Mouse (Mus musculus) lung, postnatal 0 days (tissue): ENCODE data around the gene Lmna. TPM values are rescaled to one million over a fixed set of nuclear protein-coding genes. Genes with fewer than 3 reads are reported as not detected.
A peak's percentile ranks its signal among the peaks of the same experiment; 100 is the strongest.

ENCODE experiments used
- ATAC-seq: fragments of 200-750 bp; cut with Nextera tagmentation; 2 replicates; pipeline ENCODE4 v1.8.0; 2017; ENCODE audit warnings: moderate library complexity
- DNase-seq: peaks from one replicate; pipeline ENCODE4 v3.0.0-alpha.2; 2016; ENCODE audit warnings: low spot score
- H3K27ac ChIP-seq: fragments of 300-500 bp; sonication (generic); 2 replicates; pipeline ENCODE4 v1.5.1; 2014; ENCODE audit warnings: antibody characterized with exemption, mild to moderate bottlenecking, low read length, mixed read lengths
- H3K27me3 ChIP-seq: fragments of 300-500 bp; sonication (generic); replicated peaks from 2 replicates; pipeline ENCODE4 v1.6.1; 2014; ENCODE audit warnings: low read length, mixed read lengths; ENCODE audit not compliant: insufficient read depth
- H3K36me3 ChIP-seq: fragments of 300-500 bp; sonication (generic); 2 replicates; pipeline ENCODE4 v1.6.1; 2014; ENCODE audit warnings: low read length, mixed read lengths; ENCODE audit not compliant: insufficient read depth
- H3K4me1 ChIP-seq: fragments of 300-500 bp; sonication (generic); 2 replicates; pipeline ENCODE4 v1.6.1; 2014; ENCODE audit warnings: antibody characterized with exemption, low read depth, low read length, mixed read lengths; ENCODE audit not compliant: insufficient read depth
- H3K4me2 ChIP-seq: fragments of 300-500 bp; sonication (generic); replicated peaks from 2 replicates; pipeline ENCODE4 v1.6.1; 2014; ENCODE audit warnings: low read depth, mild to moderate bottlenecking, low read length, moderate library complexity, mixed read lengths
- H3K4me3 ChIP-seq: fragments of 300-500 bp; sonication (generic); 2 replicates; pipeline ENCODE4 v1.5.1; 2014; ENCODE audit warnings: low read depth, low read length
- H3K9ac ChIP-seq: fragments of 300-500 bp; sonication (generic); replicated peaks from 2 replicates; pipeline ENCODE4 v1.6.1; 2014; ENCODE audit warnings: low read depth, mild to moderate bottlenecking
- H3K9me3 ChIP-seq: fragments of 300-500 bp; sonication (generic); 2 replicates; pipeline ENCODE4 v1.6.1; 2016; ENCODE audit warnings: low read length, mixed read lengths
- CTCF ChIP-seq: IDR thresholded peaks from 2 replicates; pipeline ENCODE4 v1.5.1; 2016; ENCODE audit warnings: antibody characterized with exemption, mild to moderate bottlenecking
- EP300 ChIP-seq: IDR thresholded peaks from 2 replicates; pipeline ENCODE4 v1.6.1; 2016; ENCODE audit warnings: antibody characterized with exemption, mild to moderate bottlenecking, control low read depth
- WGBS: fragments of 180-500 bp; shearing (Covaris S2); extraction: QIAGEN DNeasy Blood & Tissue Kit; methylation state at CpG from one replicate; pipeline ENCODE4 v1.1.7; 2014; 5-methylcytosine and 5-hydroxymethylcytosine counted together
- polyA plus RNA-seq: library from polyadenylated mRNA; unstranded; fragments of >200 nt; fragmentation: Nextera tagmentation; extraction: Ambion mirVana; gene quantifications from 2 replicates; pipeline ENCODE4 v1.2.1, GENCODE M21; 2015

Lmna gene
- polyA plus RNA-seq, 1 experiment from 2014 or later = 216 TPM

GRCm38 (mm10) chr3:88540085-88540484 lies 30.3 kb upstream of the Lmna start:
- Histone ChIP-seq H3K9ac (no peak overlapping the region), H3K27me3 (no peaks in the 10 kb centered on the region), H3K36me3 (no peaks in the 10 kb centered on the region), H3K27ac (no peak overlapping the region), H3K4me3 (no peak overlapping the region), H3K4me2 (no peak overlapping the region), H3K4me1 (peaks cover 12% of the 10 kb centered on the region; the same call in 1 of the 2 replicates), H3K9me3 (no peaks in the 10 kb centered on the region)
- no peak for TF ChIP-seq EP300
- no peak for TF ChIP-seq CTCF
- WGBS = 58% methylated on average over 5 of the region's 5 CpGs
- peak; percentile 3 for DNase-seq
- ATAC-seq = no peak

- Histone ChIP-seq H3K27ac (no peak overlapping the region), H3K9ac (no peak overlapping the region)
Observed at GRCm38 (mm10) chr3:88539397-88539796, 29.6 kb upstream of the Lmna start.

DNA sequence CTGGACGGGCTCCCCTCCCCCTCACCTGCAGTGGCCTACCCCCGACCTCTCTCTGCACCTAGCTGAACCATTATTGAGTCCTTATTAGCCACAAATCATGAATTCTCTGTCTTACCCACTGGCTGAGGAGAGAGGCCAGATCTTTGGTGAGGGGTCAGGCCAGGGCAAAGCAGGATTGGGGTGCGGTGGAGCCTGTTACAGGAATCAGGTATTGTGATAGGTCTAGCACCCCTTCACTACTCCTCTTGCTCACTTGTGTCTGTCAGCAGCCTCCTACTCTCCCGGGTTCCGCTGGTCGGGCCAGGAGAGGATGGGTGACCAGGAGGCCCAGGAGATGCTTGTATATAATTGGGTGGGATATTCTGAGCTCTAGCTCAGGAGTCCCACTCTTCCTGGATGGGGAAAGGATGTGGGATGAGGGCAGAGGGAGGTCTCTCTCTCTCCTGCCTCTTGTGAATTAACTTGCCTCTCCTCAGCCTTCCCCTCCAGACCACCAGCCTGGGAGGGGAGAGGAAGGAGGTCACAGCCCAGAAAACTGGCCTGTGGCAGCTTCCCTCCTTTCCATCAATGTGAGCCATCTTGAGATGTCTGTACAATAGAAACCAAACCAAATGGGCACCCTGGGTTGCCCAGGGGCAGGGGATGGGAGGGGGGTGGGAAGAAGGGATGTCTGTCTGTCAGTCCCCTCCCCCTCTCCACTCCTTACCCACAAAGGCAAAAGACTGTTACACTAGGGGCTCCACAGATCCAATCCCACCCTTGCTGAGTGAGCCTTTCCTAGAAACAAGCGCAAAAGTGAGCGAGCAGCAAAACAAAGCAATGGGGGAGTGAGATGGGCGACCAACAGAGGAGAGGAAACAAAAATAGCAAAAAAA lies 28.8 kb upstream of the Lmna start:
- DNase-seq (no peak), ATAC-seq (no peak)
- no peak for TF ChIP-seq EP300
- no peak for TF ChIP-seq CTCF
- H3K9me3 ChIP-seq = no peaks in the 10 kb centered on the region
- H3K4me1 ChIP-seq = peaks cover 15% of the 10 kb centered on the region; the same call in 1 of the 2 replicates
- no peaks in the 10 kb centered on the region for H3K36me3 ChIP-seq
- H3K4me3 ChIP-seq = no peak overlapping the region
- H3K27ac ChIP-seq = no peak overlapping the region
- H3K9ac ChIP-seq = no peak overlapping the region
- WGBS = 68% methylated on average over 9 of the region's 9 CpGs
- no peak overlapping the region for H3K4me2 ChIP-seq
- no peaks in the 10 kb centered on the region for H3K27me3 ChIP-seq

More at GRCm38 (mm10) chr3:88539397-88539796, 29.6 kb upstream of the Lmna start:
- Histone ChIP-seq H3K36me3 (no peaks in the 10 kb centered on the region), H3K4me3 (no peak overlapping the region), H3K4me2 (no peak overlapping the region), H3K9me3 (no peaks in the 10 kb centered on the region), H3K4me1 (peaks cover 12% of the 10 kb centered on the region; the same call in 1 of the 2 replicates), H3K27me3 (no peaks in the 10 kb centered on the region)
- WGBS = 33% methylated on average over 3 of the region's 3 CpGs
- ATAC-seq (no peak), DNase-seq (peak; percentile 4)
- no peak for TF ChIP-seq EP300
- TF ChIP-seq CTCF = no peak

GRCm38 (mm10) chr3:88537146-88537545 lies 27.4 kb upstream of the Lmna start:
- Histone ChIP-seq H3K4me3 (peak overlapping the region; percentile 52), H3K27me3 (no peaks in the 10 kb centered on the region), H3K36me3 (no peaks in the 10 kb centered on the region), H3K9ac (peak overlapping the region; percentile 29; the same call in 1 of the 2 replicates), H3K4me1 (peaks cover 15% of the 10 kb centered on the region; the same call in 1 of the 2 replicates), H3K27ac (peak overlapping the region; percentile 61; the same call in 1 of the 2 replicates), H3K4me2 (peak overlapping the region; percentile 79), H3K9me3 (no peaks in the 10 kb centered on the region)
- no peak for TF ChIP-seq CTCF
- no peak for TF ChIP-seq EP300
- WGBS = 58% methylated on average over 6 of the region's 6 CpGs
- DNase-seq (no peak), ATAC-seq (peak; percentile 16)

GRCm38 (mm10) chr3:88536103-88536930 lies 26.6 kb upstream of the Lmna start:
- Histone ChIP-seq H3K9ac (peak overlapping the region; percentile 29), H3K27ac (peak overlapping the region; percentile 61), H3K36me3 (no peaks in the 10 kb centered on the region), H3K4me2 (peak overlapping the region; percentile 79), H3K4me3 (peak overlapping the region; percentile 52), H3K9me3 (no peaks in the 10 kb centered on the region), H3K4me1 (peaks cover 15% of the 10 kb centered on the region; the same call in 1 of the 2 replicates), H3K27me3 (no peaks in the 10 kb centered on the region)
- peak; percentile 83 for ATAC-seq
- TF ChIP-seq CTCF (peak; percentile 6; the same call in 1 of the 2 replicates), EP300 (no peak)
- DNase-seq = peak; percentile 92
- whole genome bisulfite sequencing = 6% methylated on average over 61 of the region's 64 CpGs

GRCm38 (mm10) chr3:88535527-88535926 lies 25.8 kb upstream of the Lmna start:
- no peak for ATAC-seq
- 77% methylated on average over 4 of the region's 4 CpGs for WGBS
- Histone ChIP-seq H3K4me2 (no peak overlapping the region), H3K9me3 (no peaks in the 10 kb centered on the region), H3K36me3 (no peaks in the 10 kb centered on the region), H3K27me3 (no peaks in the 10 kb centered on the region), H3K4me3 (no peak overlapping the region), H3K27ac (no peak overlapping the region), H3K4me1 (peaks cover 15% of the 10 kb centered on the region; the same call in 1 of the 2 replicates), H3K9ac (no peak overlapping the region)
- TF ChIP-seq EP300 = no peak
- no peak for TF ChIP-seq CTCF
- DNase-seq = no peak
